Mouse (Mus musculus): ENCODE measurements at regions not wholly inside any gene's neighbourhood (a gene's known extent, or its start where the extent isn't known, plus 50 kb on each side); places are given as distances from the start of the nearest gene placed in this dataset.

GRCm38 (mm10) chr9:85121059-85121458 lies 191.5 kb upstream of the Gm11114 start:
- TF ChIP-seq CTCF (IDR thresholded peaks at IDR 0.05) (no peak), EP300 (IDR thresholded peaks at IDR 0.05; ENCODE audit: insufficient read depth, low read depth, low read length) (no peak), POLR2A (IDR thresholded peaks at IDR 0.05; ENCODE audit: insufficient read depth, low read depth, low read length) (no peak)

Data from heart, adult 2 months (tissue).